Mouse (Mus musculus) CD4-positive, CD25-positive, alpha-beta regulatory T cell, adult 4 months (primary cell): ENCODE measurements around the gene Mical3. TPM values are rescaled to one million over a fixed set of nuclear protein-coding genes. Genes with fewer than 3 reads are reported as not detected.

ENCODE experiments used
- ATAC-seq: one replicate; pipeline ENCODE4 v1.8.0; 2017
- polyA plus RNA-seq, 2 experiments: library from polyadenylated mRNA; unstranded; fragments of 100-300 nt; shearing (Covaris generic); gene quantifications; one replicate each; pipeline ENCODE4 v1.2.1; 2017

Gene Mical3
- polyA plus RNA-seq, 2 experiments from 2014 or later = 9.9 to 11.8 TPM

DNA sequence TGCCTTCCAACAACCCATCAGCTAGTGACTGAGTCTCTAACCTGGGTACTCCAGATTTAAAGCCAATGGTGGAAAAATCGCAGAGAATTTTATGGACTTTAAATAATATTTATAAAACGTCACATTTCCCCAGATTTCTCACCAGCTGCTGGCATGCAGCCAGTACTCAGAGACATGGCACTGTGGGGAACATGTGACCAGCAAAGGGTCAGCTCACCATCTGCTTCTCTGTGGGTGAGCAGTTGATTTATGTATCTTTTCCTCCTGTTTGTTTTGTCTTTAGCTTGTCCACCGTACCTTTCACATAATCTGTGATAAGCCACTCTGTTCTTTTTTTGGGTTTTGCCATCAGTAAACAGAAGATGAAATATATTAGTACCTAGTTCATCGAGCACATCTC lies 125.8 kb downstream of the Mical3 start:
- ATAC-seq = no peak

DNA sequence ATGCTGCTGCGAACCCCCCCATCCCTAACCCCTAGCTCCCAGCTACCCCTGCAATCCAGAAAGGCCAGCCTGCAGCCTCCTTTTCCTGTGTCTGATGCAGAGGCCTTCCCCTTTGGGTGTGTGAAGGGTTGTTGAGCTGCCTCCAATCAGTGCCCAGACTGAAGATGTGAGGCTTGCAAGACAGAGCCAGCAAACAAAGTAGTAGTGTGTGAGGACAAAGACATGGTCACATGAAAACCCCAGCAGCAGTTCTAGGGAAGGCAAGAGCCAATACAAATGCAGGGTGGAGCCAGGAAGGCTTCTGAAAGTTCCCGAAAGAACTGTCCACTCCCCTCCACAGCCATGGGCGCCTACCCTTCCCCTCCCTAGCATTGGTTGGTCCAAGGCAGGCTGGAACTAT lies 127.8 kb downstream of the Mical3 start:
- ATAC-seq = no peak

DNA sequence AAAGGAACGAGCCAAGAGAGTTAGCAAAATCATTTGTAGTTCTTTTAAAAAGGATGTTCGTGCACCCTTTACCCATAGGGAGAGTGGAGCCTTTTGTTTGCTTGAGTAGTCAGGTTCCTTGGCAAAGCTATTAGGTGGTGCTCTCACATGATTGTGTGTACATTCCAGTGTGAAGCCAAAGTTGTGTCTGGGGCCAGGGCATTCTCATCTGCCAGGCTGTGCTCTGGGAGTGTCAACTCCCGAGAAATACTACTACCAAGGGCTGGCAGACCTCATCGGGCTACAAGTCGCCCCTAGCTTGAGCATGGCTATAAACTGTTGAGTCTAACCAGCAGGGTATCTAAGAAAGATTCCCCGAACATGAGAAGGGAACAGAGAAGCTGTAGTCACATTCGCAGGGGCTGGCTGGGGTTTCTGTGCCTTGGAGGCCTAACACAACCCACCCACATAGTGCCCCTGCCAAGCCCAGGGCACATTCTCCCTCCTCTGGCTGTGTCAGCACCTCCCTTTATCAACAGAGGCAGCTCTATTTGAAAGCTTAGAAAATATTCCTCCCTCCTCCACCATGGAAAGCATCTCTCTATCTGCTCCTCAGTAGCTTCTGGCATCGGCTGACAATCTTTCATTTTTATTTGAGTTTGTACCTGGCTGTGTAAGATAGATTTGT lies 130.8 kb downstream of the Mical3 start:
- ATAC-seq = no peak

DNA sequence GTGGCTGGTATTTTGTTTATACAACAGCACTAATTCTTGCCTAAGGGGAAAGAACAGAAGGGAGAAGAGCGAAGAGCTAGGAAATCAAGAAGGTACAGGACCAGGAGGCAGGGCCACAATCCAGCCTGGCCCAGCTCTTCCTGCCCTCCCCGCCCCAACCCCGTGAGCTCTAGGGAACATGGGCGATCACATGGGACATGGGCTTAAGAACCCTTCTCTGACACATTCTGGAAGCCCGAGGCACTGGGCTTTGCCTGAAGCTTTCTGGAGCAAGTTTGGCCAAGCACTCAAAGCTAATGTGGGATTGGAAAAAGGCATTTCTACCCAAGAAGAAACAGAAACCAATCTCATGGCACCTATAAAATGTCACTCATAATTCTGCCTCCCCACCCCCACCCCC lies 131.7 kb downstream of the Mical3 start:
- ATAC-seq = no peak

DNA sequence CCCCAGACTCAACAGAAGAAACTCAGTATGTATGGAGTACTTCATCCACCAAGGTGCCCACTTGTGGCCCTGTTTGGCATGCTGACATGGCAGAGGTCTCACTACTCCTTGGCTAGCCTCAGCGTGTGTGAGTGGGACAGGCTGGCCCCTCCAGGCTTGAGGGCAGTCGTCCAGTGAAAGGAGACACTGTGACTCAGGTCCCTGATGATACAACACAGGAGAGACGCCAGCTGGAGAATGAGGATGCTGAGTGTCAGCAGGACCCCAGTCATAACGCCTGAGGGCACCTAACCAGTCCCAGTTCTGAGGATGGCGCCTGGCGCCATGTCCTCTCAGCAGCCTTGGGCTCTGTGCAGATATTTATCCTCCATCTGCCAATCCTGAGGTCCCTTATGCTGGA lies 134.2 kb downstream of the Mical3 start:
- no peak for ATAC-seq

DNA sequence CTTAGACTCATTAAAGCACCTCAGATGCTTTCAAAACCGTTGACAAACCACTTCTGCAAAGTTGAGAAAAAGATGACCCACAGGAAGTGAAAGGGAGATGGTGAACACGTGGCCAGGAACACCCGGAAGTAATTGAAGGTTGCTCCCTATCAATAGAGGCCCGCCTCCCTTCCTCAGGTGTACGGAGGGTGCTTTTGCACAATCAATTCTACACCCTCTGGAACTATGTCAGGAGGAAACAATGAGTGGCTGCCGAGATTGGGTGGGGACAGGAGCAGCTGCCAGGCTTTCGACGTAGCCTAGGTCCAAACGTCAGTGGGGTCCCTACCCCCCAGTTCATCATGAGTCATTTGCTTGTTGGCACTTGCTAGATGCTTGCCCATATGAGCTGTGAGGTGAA lies 135.3 kb downstream of the Mical3 start:
- ATAC-seq = no peak

DNA sequence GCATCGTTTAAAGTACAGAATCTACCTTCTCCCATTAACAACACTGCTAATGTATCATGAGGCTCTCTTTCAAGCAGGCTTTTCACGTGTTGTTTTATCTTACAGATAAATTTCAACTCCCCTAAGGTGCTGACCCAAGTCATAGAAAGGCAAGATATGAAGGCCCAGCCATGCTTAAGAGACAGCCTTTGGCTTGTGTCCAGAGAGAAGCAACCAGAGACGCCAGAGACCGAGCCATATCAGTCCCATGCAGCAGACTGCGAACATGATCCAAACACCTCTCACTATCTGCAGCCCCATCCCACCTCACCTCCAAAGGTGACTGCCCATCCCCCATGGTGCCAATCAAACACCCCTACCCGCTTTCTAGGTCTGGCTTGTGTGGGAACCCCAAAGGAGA lies 138.9 kb downstream of the Mical3 start:
- ATAC-seq = no peak

DNA sequence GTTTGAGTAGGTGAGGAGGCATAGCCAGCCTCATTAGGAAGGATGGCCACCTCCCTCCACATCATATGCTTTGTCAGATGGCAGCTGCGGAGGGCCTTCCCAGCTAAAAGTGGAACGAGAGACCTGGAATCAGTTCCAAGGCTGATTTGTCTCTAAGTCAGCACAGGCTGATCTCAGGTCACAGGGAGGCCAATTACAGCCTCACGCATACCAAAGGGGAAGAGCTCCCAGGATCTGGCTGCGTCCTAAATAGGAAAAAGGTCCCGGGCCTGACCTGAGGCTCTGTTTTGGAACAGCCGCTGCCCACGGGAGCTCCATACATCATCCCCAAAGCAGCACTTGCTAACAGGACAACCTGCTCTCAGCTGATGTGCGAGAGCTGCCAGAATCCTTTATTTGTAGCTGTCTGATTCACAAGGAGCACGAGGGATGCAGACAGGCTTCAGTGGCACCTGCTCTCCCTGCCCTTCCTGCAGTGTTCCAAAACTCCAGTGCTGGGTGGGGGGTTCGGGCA lies 143.2 kb downstream of the Mical3 start:
- ATAC-seq = no peak

DNA sequence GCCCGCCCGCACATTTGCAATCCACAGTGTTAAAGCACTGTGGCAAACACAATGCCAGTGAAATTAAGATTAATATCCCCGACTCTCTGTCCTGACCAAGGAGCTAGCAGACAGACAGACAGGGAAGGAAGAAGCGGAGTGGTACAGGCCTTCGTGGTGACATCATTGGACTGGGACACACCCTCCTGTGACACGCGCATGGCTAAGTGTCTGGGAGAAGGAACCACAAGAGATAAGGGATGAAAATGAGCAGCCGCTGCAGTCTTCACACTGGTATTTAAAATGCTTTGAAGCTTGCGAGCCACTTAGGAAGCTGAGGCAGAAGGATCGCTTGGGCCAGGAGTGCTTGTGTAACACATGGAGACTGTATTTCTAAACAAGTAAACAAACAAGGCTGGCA lies 143.6 kb downstream of the Mical3 start:
- no peak for ATAC-seq

DNA sequence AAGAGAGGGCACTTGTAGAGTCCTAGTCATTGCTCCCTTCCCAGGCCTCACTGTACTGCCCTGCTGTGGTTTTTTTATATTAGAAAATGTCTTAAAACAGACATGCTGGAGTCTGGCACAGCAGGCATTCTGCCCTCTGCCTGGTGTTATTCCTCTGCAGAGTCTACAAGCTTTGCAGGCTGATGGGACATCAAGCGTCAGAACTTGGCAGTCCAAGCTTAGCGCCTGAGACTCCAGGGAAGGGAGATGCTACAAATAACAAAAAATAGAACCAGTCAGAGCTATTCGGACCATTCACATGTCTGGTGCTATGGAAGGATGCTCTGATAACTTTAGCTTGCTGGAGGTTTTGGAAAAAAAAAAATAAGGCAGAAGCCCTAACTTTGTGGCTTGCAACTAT lies 144.6 kb downstream of the Mical3 start:
- no peak for ATAC-seq

DNA sequence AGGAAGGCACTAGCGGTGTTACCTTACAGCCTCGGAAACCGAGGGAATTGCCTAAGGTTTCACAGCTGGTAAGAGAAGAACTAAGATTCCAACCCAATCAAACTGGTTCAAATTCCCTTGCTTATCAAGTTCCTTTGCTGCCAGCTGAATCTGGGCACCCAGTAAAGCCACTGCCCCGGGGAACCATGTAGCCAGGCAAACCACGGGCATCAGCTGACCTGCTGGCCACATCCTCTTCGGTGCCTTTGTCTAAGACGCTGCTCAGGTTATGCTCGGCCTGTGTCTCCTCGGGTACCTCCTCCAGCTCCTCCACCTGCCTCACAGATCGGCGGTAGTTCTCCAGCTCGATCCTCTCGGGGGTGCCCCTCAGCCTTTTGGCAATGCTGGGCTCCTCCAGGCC lies 148.5 kb downstream of the Mical3 start:
- ATAC-seq = no peak

DNA sequence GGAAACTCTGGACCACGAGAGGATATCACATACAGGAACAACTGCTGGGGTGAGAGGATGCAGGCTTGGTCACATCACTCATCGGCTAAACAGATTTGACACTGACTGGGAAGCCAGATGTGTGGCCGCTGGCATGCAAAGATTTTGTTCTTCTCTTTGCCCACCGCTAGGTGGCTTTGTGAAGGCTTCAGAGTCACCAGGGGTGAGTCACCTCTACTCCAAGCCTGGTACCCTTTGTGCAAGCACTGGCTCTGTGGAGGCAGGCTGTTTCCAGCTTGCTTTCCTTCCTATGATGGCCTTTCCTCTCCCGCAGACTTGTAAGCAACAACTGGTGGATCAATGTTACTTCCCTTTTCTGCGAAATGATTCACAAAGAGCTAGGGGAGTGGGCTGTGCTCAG lies 149.3 kb downstream of the Mical3 start:
- no peak for ATAC-seq

DNA sequence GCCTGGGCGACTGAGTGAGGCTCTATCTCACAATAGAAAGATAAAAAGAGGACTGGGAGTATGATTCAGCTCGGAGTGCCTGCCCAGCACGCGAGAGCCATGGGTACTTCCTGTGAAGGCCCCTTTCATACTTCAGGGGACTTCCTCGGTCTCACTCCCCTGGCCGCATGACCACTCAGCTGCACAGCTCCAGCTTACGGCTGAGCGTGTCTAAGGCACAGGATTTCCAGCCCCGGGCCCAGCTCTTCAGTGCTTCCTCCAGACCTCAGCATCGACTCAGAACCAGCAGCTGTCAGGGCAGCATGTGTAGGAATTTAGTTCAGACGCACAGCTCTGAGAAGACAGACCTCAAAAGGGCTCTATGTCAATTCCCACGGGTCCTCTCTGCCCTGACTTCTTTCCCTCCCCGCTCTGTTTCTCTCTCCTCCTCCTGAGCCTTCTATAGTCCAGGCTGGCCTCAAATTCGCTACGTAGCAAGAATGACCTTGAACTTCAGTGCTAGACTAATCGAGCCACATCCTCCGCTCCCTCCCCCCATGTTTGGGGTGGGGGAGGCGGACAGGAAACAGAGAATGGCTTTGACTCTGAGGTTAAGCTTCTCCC lies 152.7 kb downstream of the Mical3 start:
- ATAC-seq = peak; percentile 82

DNA sequence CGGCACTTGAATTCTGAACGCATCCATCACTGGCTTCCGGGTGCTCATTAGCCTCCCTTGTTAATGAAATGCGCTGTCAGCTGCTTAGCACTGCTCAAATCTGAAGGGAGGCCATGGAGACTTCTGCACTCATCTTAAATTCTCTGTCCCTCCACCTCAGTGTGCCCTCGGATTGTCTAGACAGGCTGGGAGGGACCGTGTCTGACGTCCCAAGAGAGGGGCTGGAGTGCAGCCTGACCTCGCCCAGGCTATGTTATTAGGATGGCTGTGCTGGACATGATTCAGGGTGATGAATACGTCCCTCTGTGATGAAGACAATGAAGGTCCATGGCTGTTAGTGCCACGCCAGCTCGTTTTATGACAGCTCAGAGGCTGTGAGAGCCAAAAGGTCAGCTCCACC lies 153.8 kb downstream of the Mical3 start:
- no peak for ATAC-seq

DNA sequence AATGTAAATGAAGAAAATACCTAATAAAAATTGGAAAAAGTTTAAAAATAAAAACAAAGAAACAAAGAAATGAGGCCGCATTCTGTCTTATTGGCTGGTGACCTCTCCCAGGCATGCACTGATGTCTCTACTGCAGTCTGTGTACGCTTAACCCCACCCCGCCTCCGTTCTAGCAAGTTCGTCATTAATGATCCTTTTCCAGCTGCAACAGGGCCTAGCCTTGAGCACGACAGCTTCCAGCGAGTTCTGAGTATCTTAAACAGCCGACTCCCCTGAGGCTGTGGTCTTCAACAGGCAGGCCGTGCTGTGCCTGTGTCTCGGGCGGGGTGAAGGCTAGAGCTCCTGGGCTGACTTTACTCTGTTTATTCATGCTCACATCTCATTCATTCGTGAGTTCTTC lies 154.7 kb downstream of the Mical3 start:
- no peak for ATAC-seq

DNA sequence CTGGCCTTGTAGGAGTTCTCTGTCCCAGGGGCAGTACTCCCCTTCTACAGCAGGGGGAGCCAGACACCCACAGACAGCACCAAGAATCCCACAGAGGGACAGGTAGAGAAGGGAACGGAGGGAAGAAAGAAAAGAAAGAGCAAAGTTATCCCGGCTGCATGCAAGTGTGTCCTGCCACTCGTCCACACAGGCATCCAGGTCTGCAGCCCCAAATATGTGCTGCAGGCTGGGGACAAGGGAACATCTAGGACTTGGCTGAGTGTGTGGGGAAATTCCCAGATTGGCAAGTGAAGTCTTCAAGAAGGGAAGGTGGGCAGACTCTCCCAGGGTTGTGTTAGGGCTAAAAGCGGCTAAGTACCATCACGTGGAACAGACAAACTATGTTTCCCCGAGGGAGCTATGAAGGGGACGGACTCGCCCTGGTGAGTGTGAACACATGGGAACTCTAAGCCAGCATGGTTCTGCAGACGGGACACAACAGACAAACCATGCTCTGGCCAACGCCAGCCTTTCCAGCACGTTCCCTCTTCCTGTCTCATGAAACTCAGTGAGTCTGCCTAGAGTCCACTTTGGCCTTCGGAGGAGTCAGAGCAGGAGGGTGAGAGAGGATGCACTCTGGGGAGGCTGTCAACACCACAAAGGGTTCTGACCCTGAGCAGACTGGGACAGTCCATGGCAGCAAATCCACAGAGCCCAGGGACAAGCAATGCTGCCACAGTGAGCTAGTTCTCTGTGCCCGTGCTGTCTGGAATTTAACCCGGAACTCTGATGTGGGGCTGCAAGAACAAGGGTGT lies 158.8 kb downstream of the Mical3 start:
- peak; percentile 92 for ATAC-seq

DNA sequence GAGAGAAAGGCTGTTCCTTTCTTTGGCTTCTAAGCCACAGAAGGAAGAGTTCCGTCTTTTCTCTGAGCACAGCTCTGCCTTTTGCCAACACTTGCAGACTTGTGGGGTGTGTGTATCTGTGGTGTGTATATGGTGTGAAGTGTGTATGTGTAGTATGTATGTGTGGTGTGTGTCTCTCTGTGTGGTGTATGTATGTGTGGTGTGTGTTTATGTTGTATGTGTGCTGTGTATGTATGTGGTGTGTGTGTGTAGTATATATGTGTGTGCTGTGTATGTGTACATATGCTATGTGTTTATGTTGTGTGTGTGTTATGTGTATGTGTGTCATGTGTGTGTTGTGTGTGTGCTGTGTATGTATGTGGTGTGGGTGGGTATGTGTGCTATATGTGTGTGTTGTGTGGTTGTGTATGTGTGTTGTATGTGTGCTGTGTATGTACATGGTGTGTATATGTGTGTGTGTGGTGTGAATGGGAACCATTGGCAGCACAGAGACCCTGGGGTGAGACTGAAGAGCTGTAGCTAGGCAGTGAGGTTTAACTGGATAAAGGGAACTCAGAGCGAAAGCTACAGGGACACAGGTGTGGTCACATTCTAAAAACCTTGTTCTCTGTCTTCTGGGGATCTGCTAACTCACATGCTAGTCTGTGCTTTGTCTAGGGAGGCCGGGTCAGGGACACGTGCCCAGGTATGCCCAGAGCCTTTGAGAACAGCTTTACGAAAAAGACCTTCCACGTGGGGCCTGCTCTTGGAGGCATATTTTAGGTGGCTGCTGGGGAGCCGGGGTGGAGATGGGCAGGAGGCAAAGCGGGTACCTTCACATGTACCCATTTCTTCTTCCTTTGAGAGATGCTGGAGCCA lies 159.6 kb downstream of the Mical3 start:
- peak; percentile 25 for ATAC-seq

DNA sequence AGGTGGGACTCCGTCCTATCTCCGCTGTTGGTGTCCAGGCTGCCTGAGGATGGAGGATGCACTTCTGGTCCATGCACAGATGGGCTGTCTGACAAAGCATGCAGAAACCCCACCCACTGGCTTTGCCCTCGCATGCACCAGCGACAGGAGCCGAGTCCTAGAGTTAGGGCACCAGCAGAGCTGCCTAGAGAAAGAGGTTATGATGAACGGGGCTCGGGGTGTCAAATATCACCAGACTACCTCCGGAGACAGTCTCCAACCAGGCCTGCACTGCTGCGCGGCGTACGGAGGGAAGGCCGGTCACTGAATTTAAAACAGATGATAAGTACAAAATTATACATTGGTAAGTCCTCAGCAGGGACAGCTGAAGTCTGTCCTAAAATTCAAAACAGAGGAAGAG lies 165.0 kb downstream of the Mical3 start:
- no peak for ATAC-seq

DNA sequence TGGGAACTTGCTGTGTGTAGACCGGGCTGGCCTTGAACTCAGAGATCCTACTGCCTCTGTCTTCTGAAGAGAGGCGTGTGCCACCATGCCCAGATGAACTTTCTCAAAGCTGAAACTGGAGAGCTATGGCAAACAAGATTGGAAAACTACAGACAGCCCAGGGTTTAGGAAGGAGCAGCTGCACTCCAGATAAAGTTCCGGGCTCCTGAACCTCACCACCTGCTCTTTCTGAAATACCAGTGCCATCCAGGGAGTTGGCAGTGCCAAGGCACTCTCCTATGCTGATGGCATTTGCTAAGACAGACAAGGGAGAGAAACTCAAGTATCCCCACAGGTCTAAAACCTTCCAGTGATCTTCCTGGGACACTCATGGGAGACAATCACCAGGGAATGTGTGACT lies 166.6 kb downstream of the Mical3 start:
- no peak for ATAC-seq

DNA sequence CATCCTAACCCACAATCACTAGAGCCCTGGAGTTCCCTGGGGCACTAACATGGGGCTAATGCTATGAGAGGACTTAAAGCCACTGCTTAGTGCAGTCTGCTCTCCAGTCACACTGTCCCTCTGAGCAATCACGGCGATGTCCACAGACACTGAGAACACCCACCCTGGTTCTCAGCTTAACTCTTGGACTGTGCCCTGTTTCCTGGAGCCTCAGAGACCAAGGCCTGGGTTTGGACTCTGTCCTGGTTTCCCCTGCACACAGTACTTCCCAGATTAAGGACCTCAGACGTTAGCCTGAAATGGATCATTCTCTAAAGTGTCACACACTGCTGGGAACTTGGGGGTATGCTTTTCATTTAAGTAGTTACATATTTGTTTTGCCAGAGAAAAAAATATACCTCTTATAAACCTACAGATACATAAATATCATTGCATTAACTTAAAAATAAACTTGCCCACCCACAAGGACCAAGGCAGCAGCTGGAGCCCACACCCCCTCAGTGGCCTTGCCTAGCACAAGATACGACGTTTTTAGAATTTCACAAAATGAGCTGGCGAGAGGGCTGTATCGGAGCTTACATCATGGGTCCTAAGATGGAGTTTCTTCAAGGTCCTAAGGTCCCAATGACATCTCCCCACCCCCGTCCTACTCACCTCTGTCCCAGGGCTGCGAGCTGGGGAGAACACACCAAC lies 170.3 kb downstream of the Mical3 start:
- ATAC-seq = no peak

DNA sequence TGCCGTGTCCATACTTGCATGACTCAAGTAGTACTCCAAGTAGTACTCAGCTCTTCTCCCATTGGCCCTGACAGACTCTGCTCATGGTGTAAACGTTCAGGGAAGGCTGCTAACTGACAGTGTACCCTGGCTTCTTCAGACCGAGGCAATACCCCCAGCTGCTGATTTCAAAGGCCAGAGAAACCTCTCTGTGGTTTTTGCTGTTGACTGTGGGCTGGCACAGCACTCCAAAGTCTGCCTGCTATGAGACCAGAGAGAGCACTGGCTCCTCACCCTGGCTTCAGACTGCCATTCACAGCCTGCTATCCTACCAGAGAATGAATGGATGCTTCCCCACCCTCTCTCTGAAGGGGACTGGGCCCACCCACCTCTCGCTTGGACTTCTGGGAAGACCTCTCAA lies 173.5 kb downstream of the Mical3 start:
- no peak for ATAC-seq
